Mouse (Mus musculus): ENCODE results near the gene Icam5.

DNA sequence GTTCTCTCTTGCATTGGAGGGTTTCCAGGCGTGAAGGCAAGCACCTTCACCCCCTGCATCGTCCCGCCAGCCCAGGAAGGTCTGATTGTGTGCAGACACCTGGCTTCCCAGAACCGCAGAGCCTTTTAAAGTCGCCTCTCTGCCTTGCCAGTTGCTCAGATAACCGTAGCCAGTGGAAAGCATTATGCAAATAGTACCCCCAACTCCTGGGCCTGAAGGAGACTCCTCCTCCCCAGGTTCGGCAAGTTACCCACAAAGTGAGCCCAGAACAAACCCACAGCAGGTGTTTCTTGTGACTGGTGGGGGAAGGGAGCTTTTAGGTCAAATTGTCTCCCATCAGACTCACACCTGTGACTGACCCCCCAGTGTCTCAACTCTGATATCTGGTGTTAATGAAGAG lies 43.9 kb upstream of the Icam5 start:
- TF ChIP-seq CTCF (IDR thresholded peaks at IDR 0.05; ENCODE audit: low read depth) (no peak), EP300 (IDR thresholded peaks at IDR 0.05; ENCODE audit: low read depth) (no peak)

Data from liver, postnatal 0 days (tissue).